Mouse (Mus musculus) forebrain, embryonic 12.5 days (tissue): ENCODE measurements around the gene Rbm12b1. TPM values are rescaled to one million over a fixed set of nuclear protein-coding genes. Genes with fewer than 3 reads are reported as not detected.
"Not testable (repeated sequence)": the region's sequence is repeated elsewhere in the genome, so short reads cannot be mapped to it uniquely, and the experiment has no call there.

Experiments used
- ATAC-seq: fragments of 200-750 bp; cut with Nextera tagmentation; 2 replicates; pipeline ENCODE4 v1.8.0; 2017; ENCODE audit warnings: moderate TSS enrichment; ENCODE audit not compliant: low FRiP score
- H3K27ac ChIP-seq: fragments of 300-500 bp; sonication (generic); 2 replicates; pipeline ENCODE4 v1.5.1; 2016; ENCODE audit warnings: mild to moderate bottlenecking
- H3K27me3 ChIP-seq: fragments of 300-500 bp; sonication (generic); 2 replicates; pipeline ENCODE4 v1.6.1; 2016; ENCODE audit warnings: mild to moderate bottlenecking
- H3K36me3 ChIP-seq: fragments of 300-500 bp; sonication (generic); replicated peaks from 2 replicates; pipeline ENCODE4 v1.6.1; 2016; ENCODE audit warnings: mild to moderate bottlenecking
- H3K4me1 ChIP-seq: fragments of 300-500 bp; sonication (generic); 2 replicates; pipeline ENCODE4 v1.6.1; 2016
- H3K4me2 ChIP-seq: fragments of 300-500 bp; sonication (generic); 2 replicates; pipeline ENCODE4 v1.6.1; 2016; ENCODE audit warnings: mild to moderate bottlenecking, moderate library complexity
- H3K4me3 ChIP-seq: fragments of 300-500 bp; sonication (generic); replicated peaks from 2 replicates; pipeline ENCODE4 v1.5.1; 2016; ENCODE audit warnings: mild to moderate bottlenecking
- H3K9ac ChIP-seq: fragments of 300-500 bp; sonication (generic); 2 replicates; pipeline ENCODE4 v1.6.1; 2016; ENCODE audit warnings: mild to moderate bottlenecking
- H3K9me3 ChIP-seq: fragments of 300-500 bp; sonication (generic); 2 replicates; pipeline ENCODE4 v1.6.1; 2016
- WGBS: fragments of 180-500 bp; shearing (Covaris S2); methylation state at CpG from one replicate; pipeline ENCODE4 v1.1.7; 2016; 5-methylcytosine and 5-hydroxymethylcytosine counted together
- polyA plus RNA-seq: library from polyadenylated mRNA; unstranded; fragments of >200 nt; fragmentation: Nextera tagmentation; extraction: Ambion mirVana; gene quantifications from 2 replicates; pipeline ENCODE4 v1.2.1, GENCODE M21; 2016

Gene Rbm12b1
- polyA plus RNA-seq, result 9.9 and 11.4 TPM in 2 replicates

- Histone ChIP-seq H3K9ac (peak within 1 kb of the TSS; percentile 57), H3K27ac (peak within 1 kb of the TSS; percentile 73), H3K4me3 (peak within 1 kb of the TSS; percentile 41), H3K4me2 (peak within 1 kb of the TSS; percentile 45)
- H3K9me3 ChIP-seq, H3K27me3 ChIP-seq, H3K36me3 ChIP-seq, H3K4me1 ChIP-seq: not testable (repeated sequence)
- 2% methylated on average over 20 of the region's 32 CpGs for WGBS
- peak; percentile 99 for ATAC-seq
Measured at GRCm38 (mm10) chr4:12140141-12140567, at the start of gene Rbm12b1. Gene Rbm12b1, plus strand, starts transcription at chr4:12140264.

- peak; percentile 86 for ATAC-seq
- H3K4me2 ChIP-seq, result peak overlapping the region; percentile 45
- WGBS, result 12% methylated on average over 23 of the region's 40 CpGs
- H3K9me3 ChIP-seq, H3K27me3 ChIP-seq, H3K27ac ChIP-seq, H3K36me3 ChIP-seq, H3K4me1 ChIP-seq: not testable (repeated sequence)
- peak overlapping the region; percentile 53 for H3K9ac ChIP-seq
- H3K4me3 ChIP-seq, result peak overlapping the region; percentile 41
Measured at GRCm38 (mm10) chr4:12140592-12141062, 563 bp downstream of the Rbm12b1 start.

DNA sequence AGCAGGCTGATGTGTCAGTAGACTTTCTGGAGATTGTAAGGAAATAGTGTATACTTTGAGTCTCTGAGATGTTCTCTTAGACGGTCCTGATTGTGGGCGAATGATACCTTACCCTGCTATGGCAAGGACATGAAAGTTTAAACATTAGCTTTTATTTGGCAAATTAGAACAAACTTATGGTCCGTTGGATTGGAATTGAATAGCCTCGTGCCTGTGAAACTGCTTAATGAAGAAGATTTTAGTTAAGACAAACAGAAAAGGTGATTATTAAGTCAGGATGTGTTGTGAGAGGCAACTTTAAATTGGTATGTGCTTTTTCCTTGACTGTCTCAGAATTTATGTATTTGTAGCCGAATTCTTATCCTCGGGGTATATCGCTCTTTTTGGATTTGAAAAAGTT, 1.5 kb downstream of the Rbm12b1 start:
- not testable (repeated sequence) for H3K4me1 ChIP-seq, H3K36me3 ChIP-seq, H3K9me3 ChIP-seq, ATAC-seq, H3K4me2 ChIP-seq, H3K4me3 ChIP-seq, H3K9ac ChIP-seq, H3K27me3 ChIP-seq, H3K27ac ChIP-seq
- 90% methylated on average over 7 of the region's 7 CpGs for WGBS

DNA sequence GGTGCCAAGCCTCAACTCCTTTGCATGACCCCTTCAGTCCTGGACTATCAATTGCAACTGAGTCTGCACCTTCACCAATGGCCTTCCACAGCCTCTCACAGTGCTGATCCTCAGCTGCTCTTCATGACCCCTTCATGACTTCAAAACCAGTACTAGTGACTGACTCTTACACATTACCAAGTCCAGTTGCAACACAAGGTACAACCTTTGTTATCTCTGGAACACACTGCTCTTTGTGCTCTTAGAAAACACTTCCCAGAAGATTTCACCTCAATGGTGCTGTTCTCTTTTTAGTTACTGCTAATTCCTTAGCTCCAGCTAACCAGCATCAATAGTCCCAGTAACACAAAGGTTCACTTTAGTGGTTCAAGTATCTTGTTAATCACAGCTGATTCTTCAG, 7.6 kb downstream of the Rbm12b1 start:
- Histone ChIP-seq H3K4me2 (no peak overlapping the region), H3K9ac (no peak overlapping the region), H3K4me1 (no peaks in the 10 kb centered on the region), H3K9me3 (peaks cover 10% of the 10 kb centered on the region; the same call in 1 of the 2 replicates), H3K27me3 (no peaks in the 10 kb centered on the region), H3K36me3 (peaks cover 38% of the 10 kb centered on the region), H3K4me3 (no peak overlapping the region), H3K27ac (no peak overlapping the region)
- ATAC-seq, result no peak

DNA sequence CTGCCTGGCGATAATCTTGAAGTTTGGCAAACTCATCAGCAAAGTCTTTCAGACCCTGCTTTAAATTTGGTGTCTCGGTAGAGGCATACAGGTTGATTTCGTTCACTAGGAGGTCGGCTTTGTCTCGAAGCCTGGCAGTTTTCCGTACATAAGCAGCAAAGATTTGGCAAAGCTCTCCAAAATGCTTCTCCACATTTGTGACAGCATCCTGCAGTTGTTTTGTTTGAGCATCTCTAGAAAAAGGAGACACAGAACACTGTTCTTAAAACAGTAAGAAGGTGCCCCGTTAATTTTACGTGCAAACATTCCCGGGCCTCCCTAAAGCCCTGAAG, 30.9 kb downstream of the Rbm12b1 start:
- H3K9me3 ChIP-seq, result no peaks in the 10 kb centered on the region
- H3K27ac ChIP-seq, result peak overlapping the region; percentile 92
- peaks cover 20% of the 10 kb centered on the region for H3K36me3 ChIP-seq
- 15% methylated on average over 9 of the region's 9 CpGs for WGBS
- peak overlapping the region; percentile 82 for H3K4me3 ChIP-seq
- no peaks in the 10 kb centered on the region for H3K27me3 ChIP-seq
- peak overlapping the region; percentile 70 for H3K4me2 ChIP-seq
- H3K9ac ChIP-seq, result peak overlapping the region; percentile 95
- peaks cover 10% of the 10 kb centered on the region for H3K4me1 ChIP-seq
- no peak for ATAC-seq

GRCm38 (mm10) chr4:12171318-12172091, 31.4 kb downstream of the Rbm12b1 start, which contains the start of gene Fam92a:
Gene Fam92a, minus strand, starts transcription at chr4:12172015.
- Histone ChIP-seq H3K4me1 (peaks cover 10% of the 10 kb centered on the region), H3K4me2 (peak within 1 kb of the TSS; percentile 70), H3K27me3 (no peaks in the 10 kb centered on the region), H3K9me3 (no peaks in the 10 kb centered on the region), H3K9ac (peak within 1 kb of the TSS; percentile 95), H3K4me3 (peak within 1 kb of the TSS; percentile 82), H3K27ac (peak within 1 kb of the TSS; percentile 92), H3K36me3 (peaks cover 14% of the 10 kb centered on the region)
- WGBS, result under 1% methylated on average over 74 of the region's 74 CpGs
- peak; percentile 92 for ATAC-seq

- H3K27ac ChIP-seq, result no peak overlapping the region
- 92% methylated on average over 10 of the region's 10 CpGs for WGBS
- H3K9ac ChIP-seq, result no peak overlapping the region
- H3K27me3 ChIP-seq, result no peaks in the 10 kb centered on the region
- H3K4me3 ChIP-seq, result no peak overlapping the region
- H3K9me3 ChIP-seq, result no peaks in the 10 kb centered on the region
- H3K4me2 ChIP-seq, result no peak overlapping the region
- no peak for ATAC-seq
- no peaks in the 10 kb centered on the region for H3K36me3 ChIP-seq
- H3K4me1 ChIP-seq, result no peaks in the 10 kb centered on the region
Measured at GRCm38 (mm10) chr4:12178992-12179391, 38.9 kb downstream of the Rbm12b1 start.

Other genes starting within 250 kb of the Rbm12b1 start
- 0.38 and 0.41 TPM in 2 replicates for gene Gm10604, start 159.0 kb upstream of the Rbm12b1 start, polyA plus RNA-seq
- 24.3 TPM in 2 replicates for gene Rbm12b2, start 50.8 kb upstream of the Rbm12b1 start, polyA plus RNA-seq
- 109 and 114 TPM in 2 replicates for gene Fam92a, start 31.8 kb downstream of the Rbm12b1 start, polyA plus RNA-seq